Mouse (Mus musculus): ENCODE results near the gene Cmc2. TPM values are rescaled to one million over a fixed set of nuclear protein-coding genes. Genes with fewer than 3 reads are reported as not detected.
A peak's percentile ranks its signal among the peaks of the same experiment; 100 is the strongest.

Gene Cmc2
- polyA plus RNA-seq, 1 experiment from 2014 or later = 126 TPM

- Histone ChIP-seq H3K4me1 (ENCODE audit: control insufficient read depth, insufficient read depth, low read length) (peaks cover 40% of the 10 kb centered on the region), H3K27me3 (ENCODE audit: control insufficient read depth, insufficient read depth, low read length) (no peaks in the 10 kb centered on the region), H3K36me3 (ENCODE audit: control insufficient read depth, insufficient read depth) (no peaks in the 10 kb centered on the region), H3K27ac (ENCODE audit: low read length) (peak overlapping the region; percentile 89), H3K4me2 (ENCODE audit: low read depth, low read length) (peak overlapping the region; percentile 13; the same call in 1 of the 2 replicates), H3K9ac (ENCODE audit: low read length) (peak overlapping the region; percentile 46), H3K4me3 (ENCODE audit: low read length) (no peak overlapping the region), H3K9me3 (replicated peaks; ENCODE audit: control insufficient read depth, low read length) (no peaks in the 10 kb centered on the region)
- ATAC-seq (replicated peaks; ENCODE audit: extremely low read depth, insufficient read depth, low FRiP score) = no peak
- WGBS = 61% methylated on average over 9 of the region's 9 CpGs
Observed at GRCm38 (mm10) chr8:116945169-116945910, 24.1 kb upstream of the Cmc2 start.

GRCm38 (mm10) chr8:116944385-116944696 lies 23.1 kb upstream of the Cmc2 start:
- Histone ChIP-seq H3K4me3 (ENCODE audit: low read length) (peak overlapping the region; percentile 82), H3K4me1 (ENCODE audit: control insufficient read depth, insufficient read depth, low read length) (peaks cover 40% of the 10 kb centered on the region), H3K9ac (ENCODE audit: low read length) (peak overlapping the region; percentile 86), H3K4me2 (ENCODE audit: low read depth, low read length) (peak overlapping the region; percentile 69), H3K9me3 (replicated peaks; ENCODE audit: control insufficient read depth, low read length) (no peaks in the 10 kb centered on the region), H3K36me3 (ENCODE audit: control insufficient read depth, insufficient read depth) (no peaks in the 10 kb centered on the region), H3K27ac (ENCODE audit: low read length) (no peak overlapping the region), H3K27me3 (ENCODE audit: control insufficient read depth, insufficient read depth, low read length) (no peaks in the 10 kb centered on the region)
- ATAC-seq (replicated peaks; ENCODE audit: extremely low read depth, insufficient read depth, low FRiP score) = no peak
- WGBS = 14% methylated on average over 4 of the region's 4 CpGs

- Histone ChIP-seq H3K36me3 (ENCODE audit: control insufficient read depth, insufficient read depth) (no peaks in the 10 kb centered on the region), H3K4me3 (ENCODE audit: low read length) (peak overlapping the region; percentile 82), H3K9ac (ENCODE audit: low read length) (peak overlapping the region; percentile 86), H3K27ac (ENCODE audit: low read length) (peak overlapping the region; percentile 42), H3K4me2 (ENCODE audit: low read depth, low read length) (peak overlapping the region; percentile 69), H3K4me1 (ENCODE audit: control insufficient read depth, insufficient read depth, low read length) (peaks cover 40% of the 10 kb centered on the region), H3K9me3 (replicated peaks; ENCODE audit: control insufficient read depth, low read length) (no peaks in the 10 kb centered on the region), H3K27me3 (ENCODE audit: control insufficient read depth, insufficient read depth, low read length) (no peaks in the 10 kb centered on the region)
- WGBS = under 1% methylated on average over 62 of the region's 62 CpGs
- ATAC-seq (replicated peaks; ENCODE audit: extremely low read depth, insufficient read depth, low FRiP score) = peak; percentile 30; the same call in 1 of the 2 replicates
Observed at GRCm38 (mm10) chr8:116943555-116944384, 22.5 kb upstream of the Cmc2 start.

GRCm38 (mm10) chr8:116943161-116943554 lies 21.9 kb upstream of the Cmc2 start, which contains the start of gene Atmin:
Gene Atmin, plus strand, starts transcription at chr8:116943393.
- peaks cover 38% of the 10 kb centered on the region for H3K4me1 ChIP-seq (ENCODE audit: control insufficient read depth, insufficient read depth, low read length)
- peak within 1 kb of the TSS; percentile 82 for H3K4me3 ChIP-seq (ENCODE audit: low read length)
- no peaks in the 10 kb centered on the region for H3K9me3 ChIP-seq (replicated peaks; ENCODE audit: control insufficient read depth, low read length)
- ATAC-seq (replicated peaks; ENCODE audit: extremely low read depth, insufficient read depth, low FRiP score) = peak; percentile 66
- no peaks in the 10 kb centered on the region for H3K27me3 ChIP-seq (ENCODE audit: control insufficient read depth, insufficient read depth, low read length)
- H3K9ac ChIP-seq (ENCODE audit: low read length) = peak within 1 kb of the TSS; percentile 86
- peaks cover 2% of the 10 kb centered on the region for H3K36me3 ChIP-seq (ENCODE audit: control insufficient read depth, insufficient read depth)
- H3K27ac ChIP-seq (ENCODE audit: low read length) = peak within 1 kb of the TSS; percentile 42
- H3K4me2 ChIP-seq (ENCODE audit: low read depth, low read length) = peak within 1 kb of the TSS; percentile 69
- WGBS = under 1% methylated on average over 46 of the region's 46 CpGs

GRCm38 (mm10) chr8:116942284-116943058 lies 21.2 kb upstream of the Cmc2 start:
- Histone ChIP-seq H3K9me3 (replicated peaks; ENCODE audit: control insufficient read depth, low read length) (no peaks in the 10 kb centered on the region), H3K27ac (ENCODE audit: low read length) (no peak overlapping the region), H3K4me3 (ENCODE audit: low read length) (no peak overlapping the region), H3K36me3 (ENCODE audit: control insufficient read depth, insufficient read depth) (peaks cover 8% of the 10 kb centered on the region), H3K4me1 (ENCODE audit: control insufficient read depth, insufficient read depth, low read length) (peaks cover 31% of the 10 kb centered on the region), H3K27me3 (ENCODE audit: control insufficient read depth, insufficient read depth, low read length) (no peaks in the 10 kb centered on the region), H3K4me2 (ENCODE audit: low read depth, low read length) (peak overlapping the region; percentile 42; the same call in 1 of the 2 replicates), H3K9ac (ENCODE audit: low read length) (no peak overlapping the region)
- ATAC-seq (replicated peaks; ENCODE audit: extremely low read depth, insufficient read depth, low FRiP score) = no peak
- 65% methylated on average over 12 of the region's 12 CpGs for WGBS

- no peak overlapping the region for H3K27ac ChIP-seq (ENCODE audit: low read length)
- H3K9ac ChIP-seq (ENCODE audit: low read length) = no peak overlapping the region
- ATAC-seq (replicated peaks; ENCODE audit: extremely low read depth, insufficient read depth, low FRiP score) = no peak
- no peak overlapping the region for H3K4me2 ChIP-seq (ENCODE audit: low read depth, low read length)
- no peaks in the 10 kb centered on the region for H3K4me1 ChIP-seq (ENCODE audit: control insufficient read depth, insufficient read depth, low read length)
- H3K36me3 ChIP-seq (ENCODE audit: control insufficient read depth, insufficient read depth) = peaks cover 23% of the 10 kb centered on the region
- no peaks in the 10 kb centered on the region for H3K9me3 ChIP-seq (replicated peaks; ENCODE audit: control insufficient read depth, low read length)
- no peak overlapping the region for H3K4me3 ChIP-seq (ENCODE audit: low read length)
- no peaks in the 10 kb centered on the region for H3K27me3 ChIP-seq (ENCODE audit: control insufficient read depth, insufficient read depth, low read length)
- 79% methylated on average over 6 of the region's 6 CpGs for WGBS
Observed at GRCm38 (mm10) chr8:116935506-116935905, 14.3 kb upstream of the Cmc2 start.

GRCm38 (mm10) chr8:116934976-116935375 lies 13.7 kb upstream of the Cmc2 start:
- Histone ChIP-seq H3K27ac (ENCODE audit: low read length) (no peak overlapping the region), H3K9ac (ENCODE audit: low read length) (no peak overlapping the region), H3K4me2 (ENCODE audit: low read depth, low read length) (no peak overlapping the region), H3K9me3 (replicated peaks; ENCODE audit: control insufficient read depth, low read length) (no peaks in the 10 kb centered on the region), H3K4me3 (ENCODE audit: low read length) (no peak overlapping the region), H3K27me3 (ENCODE audit: control insufficient read depth, insufficient read depth, low read length) (no peaks in the 10 kb centered on the region), H3K4me1 (ENCODE audit: control insufficient read depth, insufficient read depth, low read length) (no peaks in the 10 kb centered on the region), H3K36me3 (ENCODE audit: control insufficient read depth, insufficient read depth) (peaks cover 23% of the 10 kb centered on the region)
- no peak for ATAC-seq (replicated peaks; ENCODE audit: extremely low read depth, insufficient read depth, low FRiP score)
- 89% methylated on average over 4 of the region's 4 CpGs for WGBS

GRCm38 (mm10) chr8:116928588-116928987 lies 7.3 kb upstream of the Cmc2 start:
- no peak for ATAC-seq (replicated peaks; ENCODE audit: extremely low read depth, insufficient read depth, low FRiP score)
- no peaks in the 10 kb centered on the region for H3K4me1 ChIP-seq (ENCODE audit: control insufficient read depth, insufficient read depth, low read length)
- H3K9me3 ChIP-seq (replicated peaks; ENCODE audit: control insufficient read depth, low read length) = no peaks in the 10 kb centered on the region
- H3K9ac ChIP-seq (ENCODE audit: low read length) = no peak overlapping the region
- no peaks in the 10 kb centered on the region for H3K27me3 ChIP-seq (ENCODE audit: control insufficient read depth, insufficient read depth, low read length)
- H3K4me3 ChIP-seq (ENCODE audit: low read length) = no peak overlapping the region
- WGBS = 88% methylated on average over 5 of the region's 5 CpGs
- H3K27ac ChIP-seq (ENCODE audit: low read length) = no peak overlapping the region
- no peak overlapping the region for H3K4me2 ChIP-seq (ENCODE audit: low read depth, low read length)
- H3K36me3 ChIP-seq (ENCODE audit: control insufficient read depth, insufficient read depth) = peaks cover 31% of the 10 kb centered on the region

All from heart, embryonic 16.5 days (tissue).